Mouse (Mus musculus) brain, adult 2 months (tissue): ENCODE measurements at regions not wholly inside any gene's neighbourhood (a gene's known extent, or its start where the extent isn't known, plus 50 kb on each side); places are given as distances from the start of the nearest gene placed in this dataset.

Experiments used
- DNase-seq: peaks from one replicate; pipeline ENCODE4 v3.0.0; 2011; ENCODE audit warnings: low read depth, low spot score

GRCm38 (mm10) chr8:89284871-89285564, 241.1 kb upstream of the Sall1 start:
- no peak for DNase-seq

DNA sequence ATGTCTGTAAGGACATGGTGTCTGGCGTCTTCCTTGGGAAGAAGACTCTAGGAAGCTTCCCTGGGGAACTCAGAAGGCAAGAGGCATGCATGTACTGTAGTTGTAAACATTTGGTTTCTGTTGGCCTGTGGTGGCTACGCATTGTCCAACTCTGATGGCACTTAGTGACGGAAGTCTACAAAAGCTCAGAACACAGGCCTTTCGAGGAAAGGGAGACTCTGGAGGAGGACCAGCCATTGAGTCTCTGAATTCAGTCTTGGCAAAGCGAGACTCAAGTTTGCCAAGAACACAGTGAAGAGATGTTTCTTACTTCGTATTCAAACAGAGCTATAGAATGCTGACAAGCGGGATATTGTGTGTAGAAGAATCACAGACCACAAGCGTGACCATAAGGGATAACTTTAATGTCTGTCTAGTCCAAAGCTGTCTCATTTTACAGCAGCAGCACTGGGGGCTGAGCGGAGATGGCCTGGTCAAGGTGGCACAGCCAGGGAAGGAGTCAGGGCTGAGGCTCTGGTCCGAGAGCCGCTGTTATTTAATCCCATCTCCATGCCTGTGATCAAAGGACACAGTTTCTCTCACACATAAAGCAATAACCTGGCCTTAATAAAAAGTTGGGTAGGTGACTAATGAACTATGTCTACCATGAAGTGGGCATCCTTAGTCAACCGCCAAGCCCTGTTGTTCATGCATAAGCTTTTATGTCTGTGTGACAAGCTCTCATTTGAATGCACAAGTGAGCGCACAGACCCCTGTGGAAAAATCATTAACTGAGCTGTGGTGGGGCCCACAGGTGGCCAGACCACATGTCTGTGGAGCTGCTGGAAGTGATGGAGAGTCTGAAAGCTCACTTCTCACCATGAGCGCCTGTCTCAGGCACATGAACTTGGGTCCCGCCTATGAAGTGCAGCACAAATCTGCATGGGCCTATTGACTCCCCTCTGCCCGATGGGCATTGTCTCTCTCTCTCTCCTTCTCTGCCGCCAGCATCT, 239.4 kb upstream of the Sall1 start:
- no peak for DNase-seq

GRCm38 (mm10) chr8:89279844-89280243, 235.9 kb upstream of the Sall1 start:
- DNase-seq = no peak

- no peak for DNase-seq
These were observed 235.2 kb upstream of the Sall1 start for GRCm38 (mm10) chr8:89279142-89279541.

DNA sequence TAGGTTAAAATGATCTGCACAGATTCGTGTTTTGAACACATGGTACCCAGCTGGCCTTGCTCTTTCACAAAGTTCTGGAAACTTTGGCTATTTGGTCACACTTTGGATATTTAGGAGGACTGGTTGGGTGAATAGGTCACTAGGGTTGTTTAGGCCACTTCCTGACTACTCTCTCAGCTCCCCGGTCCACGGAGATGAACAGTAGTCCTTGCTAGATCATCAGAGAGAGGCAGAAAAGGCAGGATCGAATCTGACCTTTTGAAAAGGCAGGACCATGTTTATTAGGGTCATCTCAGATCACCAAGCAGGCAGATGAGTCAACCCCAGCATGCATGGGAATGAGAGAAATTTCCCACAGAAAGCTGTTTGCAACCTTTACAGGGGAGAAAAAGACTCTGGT, 229.3 kb upstream of the Sall1 start:
- no peak for DNase-seq

GRCm38 (mm10) chr8:89272381-89272815, 228.4 kb upstream of the Sall1 start:
- peak; percentile 32 for DNase-seq

- peak; percentile 23 for DNase-seq
These were observed 227.7 kb upstream of the Sall1 start for GRCm38 (mm10) chr8:89271381-89272355.

DNA sequence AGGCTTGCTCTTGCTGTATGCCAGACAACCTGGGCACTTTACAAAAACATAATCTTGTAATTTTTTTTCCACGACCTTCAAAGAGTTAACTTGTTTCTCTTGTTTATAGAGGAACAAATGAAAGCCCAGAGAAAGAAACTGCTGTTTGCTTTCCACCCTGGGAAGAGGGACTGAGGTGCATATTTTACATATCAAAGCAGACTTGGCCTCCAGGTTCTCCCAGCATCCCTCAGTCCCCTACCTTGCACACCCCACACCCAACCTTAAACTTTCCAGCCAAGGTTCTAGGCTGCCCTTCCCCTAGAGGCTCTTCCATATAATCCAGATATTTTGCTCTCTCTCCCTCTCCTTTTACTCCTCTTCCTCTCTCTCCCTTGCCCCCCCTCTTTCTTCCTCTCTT, 226.0 kb upstream of the Sall1 start:
- DNase-seq = no peak

DNA sequence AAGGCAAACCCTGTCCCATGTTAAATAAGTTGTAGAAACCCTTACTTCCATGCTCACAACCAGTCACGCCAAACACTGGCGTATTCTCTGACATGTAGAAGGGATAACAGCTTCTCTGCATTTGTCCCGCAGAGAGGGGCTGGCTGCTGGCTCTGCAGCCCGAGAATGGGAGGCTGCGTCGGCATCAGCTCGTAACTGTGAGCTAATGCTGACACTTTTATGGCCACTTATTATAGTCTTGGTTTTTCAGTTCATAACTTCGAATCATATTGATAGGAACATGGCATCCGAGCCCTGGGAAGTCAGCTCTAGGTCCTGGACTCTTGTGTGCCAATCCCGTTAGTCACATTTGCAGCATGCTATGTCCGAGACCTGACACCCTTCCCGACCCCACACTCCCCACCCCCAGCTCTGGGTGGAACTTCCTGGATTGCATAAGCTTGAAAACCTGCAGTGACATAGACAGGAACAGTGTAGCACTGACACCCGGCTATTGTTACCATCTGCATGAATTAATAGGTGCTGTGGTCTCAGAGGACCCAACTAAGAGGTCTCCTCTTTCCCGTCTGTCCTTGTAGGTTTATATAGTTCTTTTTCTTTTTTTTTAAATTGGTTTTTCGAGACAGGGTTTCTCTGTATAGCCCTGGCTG, 217.3 kb upstream of the Sall1 start:
- DNase-seq = no peak

DNA sequence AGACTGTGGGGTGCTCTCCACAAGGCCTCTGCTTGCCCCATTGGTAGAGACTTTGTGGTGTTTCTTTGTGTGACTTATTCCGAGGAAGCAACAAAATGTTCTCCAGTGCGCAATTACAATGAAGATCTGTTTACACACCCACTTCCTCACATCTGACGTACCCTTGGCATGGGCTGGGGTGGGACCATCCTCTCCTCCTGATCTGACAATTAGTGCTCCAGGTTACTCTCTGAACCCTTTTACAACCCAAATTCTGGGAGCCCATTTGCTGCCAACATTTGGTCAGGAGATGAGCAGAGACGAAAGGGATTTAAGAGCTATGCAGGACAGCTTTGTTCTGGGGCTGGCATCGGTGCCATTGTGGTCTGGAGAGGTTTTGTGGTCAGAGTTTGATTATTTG, 215.9 kb upstream of the Sall1 start:
- no peak for DNase-seq

DNA sequence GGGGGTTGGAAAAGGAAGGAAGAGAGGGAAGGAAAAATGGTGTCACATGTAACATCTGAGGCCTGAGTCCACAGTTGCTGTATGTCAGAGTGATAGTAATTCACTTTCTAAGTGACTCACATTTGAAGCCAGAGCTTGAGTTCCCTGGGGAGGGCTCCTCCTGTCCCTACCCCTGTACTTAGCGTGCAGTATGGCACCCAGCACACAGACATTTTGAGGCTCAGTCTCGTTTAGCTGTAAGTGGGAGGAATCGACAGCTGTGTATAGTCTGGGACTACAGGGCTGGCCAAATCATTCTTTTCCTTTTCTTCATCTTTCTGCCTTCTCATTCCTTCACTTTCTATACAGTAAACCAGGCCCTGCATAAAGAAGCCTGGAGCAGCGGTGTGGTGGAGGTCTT, 202.4 kb upstream of the Sall1 start:
- peak; percentile 45 for DNase-seq

GRCm38 (mm10) chr8:89245131-89245751, 201.3 kb upstream of the Sall1 start:
- no peak for DNase-seq

- DNase-seq = peak; percentile 72
These were observed 197.7 kb upstream of the Sall1 start for GRCm38 (mm10) chr8:89241686-89242085.

- DNase-seq = no peak
These were observed 195.7 kb upstream of the Sall1 start for GRCm38 (mm10) chr8:89239626-89240025.

GRCm38 (mm10) chr8:89234041-89234440, 190.1 kb upstream of the Sall1 start:
- DNase-seq = no peak

DNA sequence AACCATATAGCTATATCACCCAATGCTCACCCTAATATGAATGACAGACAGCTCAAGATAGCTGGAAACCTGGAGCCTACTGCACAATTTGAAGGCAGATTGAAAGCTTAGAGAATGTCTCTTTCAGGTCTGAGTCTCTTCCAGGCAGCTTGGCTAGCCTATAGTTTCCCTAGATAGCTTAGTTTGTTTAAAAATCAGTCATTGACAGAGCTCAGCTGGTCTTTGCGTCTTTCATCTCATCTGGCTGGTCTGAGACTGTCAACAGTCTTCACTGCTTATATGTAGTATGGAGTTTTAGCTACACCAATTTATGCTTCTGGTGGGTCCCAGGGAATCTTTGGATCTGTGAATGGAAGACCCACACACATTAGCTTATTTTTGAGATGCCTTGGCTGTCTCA, 188.4 kb upstream of the Sall1 start:
- no peak for DNase-seq

DNA sequence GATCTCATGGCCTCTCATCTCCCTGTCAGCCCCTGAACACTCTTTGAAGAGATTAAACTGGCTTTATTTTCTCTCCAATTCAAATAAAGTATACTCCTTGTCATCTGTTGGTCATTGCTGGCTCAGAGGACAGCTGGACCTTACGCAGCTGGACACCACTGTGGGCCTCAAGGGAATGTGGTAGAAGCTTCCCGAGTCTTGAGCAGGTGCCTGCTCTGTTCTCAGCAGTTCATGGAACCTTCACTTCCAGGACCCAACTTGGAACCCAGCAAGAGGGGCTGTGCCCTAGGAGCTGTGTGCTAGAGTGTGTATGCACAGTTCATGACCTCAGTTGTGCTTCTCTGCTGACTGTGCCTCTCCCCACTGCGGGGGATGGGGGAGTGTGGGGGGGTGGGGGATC, 185.2 kb upstream of the Sall1 start:
- no peak for DNase-seq

GRCm38 (mm10) chr8:89220870-89221269, 176.9 kb upstream of the Sall1 start:
- DNase-seq = no peak

DNA sequence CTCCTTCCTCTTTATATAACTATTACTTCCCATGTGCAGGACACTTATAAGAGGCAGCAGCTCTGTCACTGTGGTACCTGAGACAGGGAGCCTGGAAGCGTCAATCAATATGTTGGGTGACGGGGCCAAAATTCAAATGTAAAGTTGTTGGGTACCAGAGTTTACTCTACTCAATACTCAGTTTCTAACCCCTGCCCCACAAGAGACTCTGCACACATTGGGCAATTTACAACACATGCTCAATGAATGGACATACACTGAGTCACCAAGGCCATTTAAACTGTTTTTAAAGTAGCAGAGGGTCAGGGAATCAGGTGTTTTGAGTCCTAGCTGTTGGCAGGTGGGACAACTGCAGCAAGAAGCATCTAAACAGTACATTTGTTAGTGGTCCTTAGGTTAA, 176.4 kb upstream of the Sall1 start:
- DNase-seq = no peak

DNA sequence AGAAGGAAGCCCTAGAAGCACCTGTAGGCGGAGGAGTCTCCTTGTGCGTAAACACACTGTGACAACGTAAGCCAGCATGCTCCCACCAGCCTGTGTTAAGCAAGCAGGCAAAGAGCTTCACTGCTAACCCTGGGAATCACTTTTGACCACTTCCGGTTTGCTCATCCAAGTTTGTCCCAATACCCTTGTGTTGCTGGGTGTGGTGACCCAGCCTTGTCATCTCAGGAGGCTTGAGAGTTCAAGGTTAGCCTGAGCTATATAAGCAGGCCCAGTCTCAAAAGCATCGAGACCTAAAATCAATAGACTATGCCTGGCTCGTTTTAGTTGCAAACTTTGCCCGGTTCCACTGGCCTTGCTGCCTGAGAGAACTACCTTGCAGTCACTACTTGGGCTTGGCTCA, 175.2 kb upstream of the Sall1 start:
- no peak for DNase-seq

- no peak for DNase-seq
These were observed 173.7 kb upstream of the Sall1 start for GRCm38 (mm10) chr8:89217689-89218088.
